Mouse (Mus musculus) c-Kit-positive CD71-negative TER-119-negative erythroid progenitor cells, embryonic 14.5 days (primary cell): ENCODE data around the gene Rasgrf2.

Source experiments
- DNase-seq: peaks from one replicate; pipeline ENCODE4 v3.0.0-alpha.2; 2013; ENCODE audit warnings: low read depth

The Rasgrf2 gene

DNA sequence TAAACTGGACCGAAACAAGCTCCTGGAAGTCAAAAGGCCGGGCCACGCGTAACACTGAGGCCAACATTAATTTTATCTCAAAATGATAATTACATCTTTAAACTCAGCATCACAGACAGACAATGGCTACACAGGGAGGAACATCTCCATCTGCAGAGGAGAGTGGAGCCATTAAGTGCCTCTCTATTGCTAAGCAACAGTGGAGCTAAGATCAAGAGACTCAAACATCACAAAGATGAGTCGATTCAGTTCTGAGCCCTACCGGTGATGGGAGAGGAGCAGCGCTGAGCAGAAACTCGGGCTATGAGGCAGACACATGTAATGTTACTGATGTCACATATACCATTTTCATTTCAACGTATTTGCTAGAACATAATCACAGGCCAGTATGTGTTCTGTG, 191.3 kb downstream of the Rasgrf2 start:
- no peak for DNase-seq

DNA sequence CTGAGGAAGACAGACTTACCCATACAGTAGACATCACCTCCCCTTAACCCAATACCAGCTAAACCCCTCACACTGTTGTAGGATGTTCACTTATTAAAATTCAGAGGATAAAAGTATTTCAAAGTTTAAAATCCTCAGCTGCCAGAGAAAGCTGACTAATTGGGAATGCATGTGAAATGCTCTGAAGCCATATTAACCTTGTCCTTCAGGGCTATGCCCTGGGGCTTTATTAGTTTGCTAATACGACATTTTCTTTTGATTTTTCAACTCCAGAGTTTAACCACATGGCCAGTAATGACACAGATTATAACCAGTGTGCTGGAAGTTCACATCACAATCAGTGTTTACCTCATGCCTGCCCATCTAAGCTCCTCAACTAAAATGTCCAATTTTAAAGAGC, 192.6 kb downstream of the Rasgrf2 start:
- DNase-seq, result no peak

DNA sequence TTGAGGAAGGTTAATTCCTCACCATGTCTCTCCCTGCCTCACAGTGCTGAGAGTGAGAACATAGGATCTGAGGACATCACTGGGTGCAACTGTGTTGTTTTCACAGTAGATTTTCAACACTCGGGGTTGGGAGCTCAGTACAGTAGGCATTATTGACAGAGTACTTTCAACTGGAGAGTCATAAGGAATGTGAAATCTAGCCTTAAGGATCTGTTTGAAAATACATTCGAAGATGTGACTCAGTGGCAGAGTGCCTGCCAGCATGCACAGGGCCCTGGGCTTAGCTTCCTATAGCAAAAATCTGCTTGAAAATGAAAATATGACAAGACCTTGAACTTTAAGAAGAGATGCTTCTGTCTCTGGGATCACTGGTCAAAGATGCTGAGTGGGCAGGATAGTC, 194.2 kb downstream of the Rasgrf2 start:
- no peak for DNase-seq

DNA sequence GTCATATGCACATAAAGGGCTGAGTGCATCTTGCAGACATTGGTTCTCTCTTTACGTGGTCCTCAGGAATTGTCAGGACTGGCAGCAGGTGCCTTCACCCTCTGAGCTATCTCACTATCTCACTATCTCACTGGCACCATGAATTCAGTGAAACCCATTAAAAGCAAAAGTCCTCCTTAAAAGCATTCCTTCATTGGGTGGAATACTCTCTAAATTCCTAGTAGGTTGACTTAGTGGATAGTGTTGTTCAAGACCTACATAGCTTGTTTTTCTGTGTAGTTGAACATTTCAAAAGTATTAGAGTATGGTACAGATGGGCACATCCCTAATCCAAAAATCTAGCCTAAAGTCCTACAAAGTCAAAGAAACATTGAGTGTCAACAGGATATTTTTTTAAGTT, 199.3 kb downstream of the Rasgrf2 start:
- DNase-seq, result no peak

- DNase-seq, result no peak
These were observed 201.3 kb downstream of the Rasgrf2 start for GRCm38 (mm10) chr13:91929943-91930726.

GRCm38 (mm10) chr13:91928605-91929389, 202.7 kb downstream of the Rasgrf2 start:
- no peak for DNase-seq

GRCm38 (mm10) chr13:91921010-91921409, 210.4 kb downstream of the Rasgrf2 start:
- DNase-seq, result no peak

DNA sequence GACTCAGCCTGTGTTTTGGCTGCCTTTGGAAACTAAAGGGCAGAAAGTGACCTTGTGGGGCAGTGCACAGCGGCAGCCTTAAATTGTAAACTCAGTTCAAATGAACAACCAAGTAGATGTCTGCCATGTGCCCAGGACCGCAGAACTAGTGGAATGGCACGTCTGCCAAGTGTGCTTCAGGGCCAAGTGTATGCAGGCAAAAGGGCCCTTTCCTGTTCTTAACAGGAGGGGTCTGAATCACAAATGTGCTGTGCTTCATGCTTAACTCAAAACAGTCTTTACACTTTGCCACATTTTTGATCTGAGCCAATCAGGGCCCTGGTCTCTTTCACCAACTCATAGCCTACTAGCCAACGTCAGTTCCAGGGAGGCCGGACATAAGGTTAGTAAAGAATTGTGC, 212.7 kb downstream of the Rasgrf2 start:
- no peak for DNase-seq

DNA sequence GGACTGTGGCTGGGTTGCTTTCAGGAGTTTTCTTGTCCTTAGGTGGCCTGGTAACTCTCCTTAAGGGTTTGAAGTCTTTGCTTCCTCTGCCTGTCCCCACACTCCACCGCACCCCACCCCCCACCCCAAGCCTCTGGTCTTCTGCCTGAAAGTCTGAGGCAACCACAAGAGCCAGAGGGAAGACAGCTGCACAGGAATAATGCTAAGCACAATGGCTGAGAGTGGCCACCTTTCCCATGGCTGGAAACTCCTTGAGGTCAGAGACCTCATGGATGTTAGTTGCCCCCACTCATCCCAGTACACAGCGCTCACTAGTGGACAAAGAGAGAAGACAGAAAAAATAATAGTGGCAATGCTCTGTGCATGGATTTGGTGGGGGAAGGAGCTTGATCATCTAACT, 213.6 kb downstream of the Rasgrf2 start:
- no peak for DNase-seq

GRCm38 (mm10) chr13:91916308-91916707, 215.1 kb downstream of the Rasgrf2 start:
- DNase-seq, result no peak

DNA sequence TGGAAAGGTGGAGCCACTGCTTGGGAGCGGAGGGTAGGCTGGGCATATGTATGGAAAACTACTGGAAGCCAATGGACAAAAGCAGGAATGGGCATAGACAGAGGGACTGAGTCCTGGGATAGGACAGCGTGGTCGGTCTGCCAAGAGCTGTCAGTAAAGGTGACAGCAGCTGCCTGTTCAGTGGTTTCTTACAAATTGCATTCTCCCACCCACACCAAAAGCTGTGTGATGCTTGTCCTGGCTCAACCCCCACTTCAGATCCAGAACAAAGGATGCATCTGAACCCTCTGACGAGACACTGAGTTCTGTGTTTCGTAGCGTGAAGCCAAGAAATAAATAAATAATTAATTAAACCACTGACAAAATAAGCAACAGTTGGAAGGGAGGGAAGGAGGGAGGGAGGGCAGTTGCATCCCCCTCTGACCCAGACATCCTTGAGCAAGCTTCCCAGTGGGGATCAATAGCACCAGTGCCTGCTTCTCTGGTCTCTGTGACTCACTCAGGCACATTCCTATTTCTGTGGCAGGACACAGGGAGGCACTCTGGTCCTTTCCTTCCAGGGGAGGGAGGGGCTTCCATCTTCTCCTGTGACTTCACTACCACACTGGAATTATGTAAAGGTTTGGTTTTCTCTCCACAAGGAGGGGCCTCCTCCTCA, 215.7 kb downstream of the Rasgrf2 start:
- DNase-seq, result no peak

- peak; percentile 12 for DNase-seq
These were observed 216.3 kb downstream of the Rasgrf2 start for GRCm38 (mm10) chr13:91915192-91915581.

DNA sequence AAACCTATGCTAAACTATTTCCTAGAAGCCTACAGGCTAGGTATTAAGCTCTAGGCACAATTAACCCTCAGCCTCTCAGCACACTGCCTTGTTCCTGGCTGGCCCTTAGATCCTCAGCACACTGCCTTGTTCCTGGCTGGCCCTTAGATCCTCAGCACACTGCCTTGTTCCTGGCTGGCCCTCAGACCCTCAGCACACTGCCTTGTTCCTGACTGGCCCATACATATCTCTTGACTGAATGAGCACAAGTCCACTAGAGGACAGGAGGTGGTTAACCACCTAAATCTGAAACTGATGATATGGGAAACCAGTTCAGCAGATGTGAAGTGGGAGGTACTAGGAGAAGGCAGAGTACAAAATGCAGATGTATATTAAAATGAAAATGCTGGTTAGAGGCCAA, 219.8 kb downstream of the Rasgrf2 start:
- no peak for DNase-seq

GRCm38 (mm10) chr13:91911211-91911610, 220.2 kb downstream of the Rasgrf2 start:
- DNase-seq, result no peak

GRCm38 (mm10) chr13:91908202-91908980, 223.1 kb downstream of the Rasgrf2 start:
- peak; percentile 62 for DNase-seq

- DNase-seq, result no peak
These were observed 225.1 kb downstream of the Rasgrf2 start for GRCm38 (mm10) chr13:91906338-91906737.

DNA sequence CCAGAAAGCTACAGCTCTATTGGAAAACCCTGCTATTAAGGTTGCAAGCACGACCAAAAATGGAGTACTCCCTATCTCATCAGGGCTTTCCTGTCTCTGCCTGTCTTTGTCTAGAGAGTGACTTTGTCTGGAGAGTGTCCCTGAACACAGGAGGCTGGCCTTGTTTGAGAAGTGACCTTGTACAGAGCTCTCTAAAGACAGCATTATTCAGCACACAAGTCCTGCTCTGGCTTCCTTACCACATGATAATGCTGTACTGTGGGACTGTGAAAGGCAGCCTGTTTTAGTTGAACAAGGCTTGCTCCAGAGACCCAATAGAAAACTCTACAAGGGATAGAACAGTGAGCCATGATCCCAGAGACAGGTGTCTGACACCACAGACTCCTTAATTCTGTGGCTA, 235.0 kb downstream of the Rasgrf2 start:
- DNase-seq, result no peak

GRCm38 (mm10) chr13:91893132-91893531, 238.3 kb downstream of the Rasgrf2 start:
- peak; percentile 10 for DNase-seq

GRCm38 (mm10) chr13:91890031-91890619, 241.3 kb downstream of the Rasgrf2 start:
- DNase-seq, result no peak

DNA sequence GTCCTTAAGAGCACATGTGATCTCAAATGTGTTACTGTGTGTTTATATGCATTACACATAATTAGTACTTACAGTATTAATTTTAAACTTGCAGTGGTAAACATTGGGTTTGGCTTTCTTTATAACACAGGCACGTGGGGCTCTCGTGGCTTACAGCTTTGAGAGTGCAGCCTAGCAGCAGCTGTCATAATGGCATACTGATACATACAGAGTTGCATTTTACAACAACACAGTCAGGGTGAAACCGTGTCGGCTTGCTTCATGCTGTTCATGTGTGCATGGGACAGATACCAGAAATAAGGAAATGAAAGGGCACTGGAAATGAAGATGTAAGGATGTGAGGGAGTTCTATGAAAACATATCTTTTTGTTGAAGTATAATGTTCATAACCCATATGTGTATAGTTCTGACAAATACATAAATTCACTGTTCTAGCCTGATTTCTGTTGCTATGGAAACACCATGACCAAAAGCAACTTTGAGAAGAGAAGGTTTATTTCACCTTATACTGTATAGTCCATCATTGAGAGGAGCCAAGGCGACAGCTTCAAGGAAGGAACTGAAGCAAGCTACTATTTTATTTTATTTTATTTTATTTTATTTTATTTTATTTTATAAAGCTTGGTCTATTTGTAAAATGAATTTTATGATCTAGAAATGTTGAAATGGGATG, 246.6 kb downstream of the Rasgrf2 start:
- DNase-seq, result no peak

- DNase-seq, result peak; percentile 16
These were observed 249.5 kb downstream of the Rasgrf2 start for GRCm38 (mm10) chr13:91881837-91882480.
